Mouse (Mus musculus): Measurements from ENCODE around the gene Tmem50b.
"Not testable (repeated sequence)": the region's sequence is repeated elsewhere in the genome, so short reads cannot be mapped to it uniquely, and the experiment has no call there.

Tmem50b gene

GRCm38 (mm10) chr16:91538513-91538912 lies 59.1 kb downstream of the Tmem50b start:
- DNase-seq (ENCODE audit: low spot score in 2 of 2) = no peak

DNA sequence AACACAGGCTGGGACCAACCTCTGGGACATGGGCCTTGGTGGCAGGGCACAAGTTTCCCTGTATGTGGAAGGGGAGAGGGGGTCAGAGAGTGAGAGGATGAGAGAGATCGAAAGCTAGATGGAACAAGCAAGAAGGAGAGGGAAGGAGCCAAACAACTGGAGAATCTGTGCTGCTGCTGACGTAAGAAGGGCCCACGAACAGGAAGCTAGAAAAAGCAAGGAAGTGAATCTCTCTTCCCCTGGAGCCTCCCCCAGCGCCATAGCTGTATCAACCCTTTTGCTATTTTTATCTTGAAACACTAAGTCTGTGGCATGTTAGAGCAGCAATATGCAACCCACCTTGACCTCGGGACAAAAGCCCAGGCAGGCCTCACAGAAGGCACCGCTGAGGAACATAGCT lies 59.5 kb downstream of the Tmem50b start:
- DNase-seq (ENCODE audit: low spot score in 2 of 2) = no peak

DNA sequence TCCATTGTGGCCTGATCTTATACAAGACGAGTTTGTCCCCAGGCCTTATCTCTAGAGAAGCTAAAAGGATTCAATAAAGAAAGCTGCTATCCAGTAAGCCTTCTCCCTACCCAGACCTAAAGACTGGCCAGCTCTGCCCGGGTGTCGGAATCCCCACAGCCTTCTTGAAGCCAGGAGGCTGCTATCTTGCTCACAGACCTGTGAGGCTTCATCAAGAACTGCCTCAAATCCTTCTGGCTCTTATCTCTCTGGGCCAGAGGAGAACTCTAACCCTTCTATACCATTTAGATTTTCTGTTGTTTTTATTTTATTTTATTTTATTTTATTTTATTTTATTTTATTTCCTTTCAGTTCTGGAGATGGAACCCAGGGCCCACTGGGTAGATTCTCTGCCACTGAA lies 60.5 kb downstream of the Tmem50b start:
- no peak for DNase-seq (ENCODE audit: low spot score in 2 of 2)

GRCm38 (mm10) chr16:91536372-91536771 lies 61.2 kb downstream of the Tmem50b start:
- DNase-seq (ENCODE audit: low spot score in 2 of 2) = no peak

GRCm38 (mm10) chr16:91534888-91535287 lies 62.7 kb downstream of the Tmem50b start:
- no peak for DNase-seq (ENCODE audit: low spot score in 2 of 2)

DNA sequence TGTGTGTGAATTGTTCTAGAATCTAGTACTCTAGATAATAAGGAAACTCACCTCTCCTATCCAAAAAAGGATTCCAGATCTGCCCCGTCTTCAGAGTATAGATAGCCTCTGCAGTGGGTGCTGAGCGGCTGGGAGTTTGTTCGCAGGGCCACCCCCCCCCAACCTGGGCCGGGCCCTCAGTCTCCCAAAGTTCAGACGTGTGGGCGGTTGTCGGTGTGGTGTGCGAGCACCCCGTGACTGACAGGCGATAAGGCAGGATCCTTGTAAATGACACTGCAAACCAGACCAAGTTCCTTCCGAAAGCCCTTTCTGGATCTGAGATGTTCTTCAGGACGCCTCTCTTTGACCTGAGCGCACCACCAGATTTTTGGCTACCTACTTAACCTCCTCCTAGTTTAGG lies 63.1 kb downstream of the Tmem50b start:
- no peak for DNase-seq (ENCODE audit: low spot score in 2 of 2)

- peak in 1 of 2 experiments; percentile 25 for DNase-seq (ENCODE audit: low spot score in 2 of 2)
These were observed 64.3 kb downstream of the Tmem50b start for GRCm38 (mm10) chr16:91533097-91534001.

GRCm38 (mm10) chr16:91532429-91532828 lies 65.2 kb downstream of the Tmem50b start:
- DNase-seq (ENCODE audit: low spot score in 2 of 2) = no peak

DNA sequence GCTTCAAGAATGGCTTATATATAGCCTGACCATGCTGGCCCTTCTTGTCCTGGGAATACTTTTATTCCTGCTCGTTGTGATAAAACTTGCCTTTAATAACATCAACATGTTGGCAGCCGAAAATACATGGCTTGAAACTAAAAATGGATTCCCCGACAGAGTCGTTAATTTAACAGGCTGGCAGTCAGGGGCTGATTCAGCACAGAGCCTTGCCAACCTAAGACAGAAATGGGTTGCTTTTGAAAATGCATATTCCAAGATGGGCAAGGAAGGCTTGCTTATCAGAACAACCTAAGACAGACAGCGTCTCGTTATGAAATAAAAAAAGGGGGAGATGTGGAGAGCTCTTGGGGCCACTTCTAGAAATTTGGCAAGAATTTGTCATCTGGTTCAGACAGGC lies 65.7 kb downstream of the Tmem50b start:
- no peak for DNase-seq (ENCODE audit: low spot score in 2 of 2)

DNA sequence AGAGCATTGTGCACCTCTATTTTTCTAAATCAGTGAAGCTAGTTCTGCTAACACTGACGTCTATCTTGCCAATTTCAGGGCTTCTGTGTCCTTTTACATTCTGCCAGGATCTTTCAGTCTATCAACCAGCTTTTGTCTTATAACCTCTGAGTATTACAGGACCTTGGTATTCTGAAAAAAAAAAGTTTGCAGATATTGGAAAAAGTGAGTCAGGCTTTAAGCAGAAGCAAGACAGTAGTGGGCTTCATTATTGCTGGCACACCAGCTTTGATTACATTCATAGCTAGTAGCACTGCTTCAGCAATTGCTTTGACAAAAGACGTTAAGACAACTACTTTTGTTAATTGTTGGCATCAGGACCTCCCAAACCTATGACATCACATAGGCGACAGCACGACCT lies 66.8 kb downstream of the Tmem50b start:
- not testable (repeated sequence) for DNase-seq (ENCODE audit: low spot score in 2 of 2)

GRCm38 (mm10) chr16:91528578-91528977 lies 69.0 kb downstream of the Tmem50b start:
- DNase-seq (ENCODE audit: low spot score in 2 of 2) = no peak

DNA sequence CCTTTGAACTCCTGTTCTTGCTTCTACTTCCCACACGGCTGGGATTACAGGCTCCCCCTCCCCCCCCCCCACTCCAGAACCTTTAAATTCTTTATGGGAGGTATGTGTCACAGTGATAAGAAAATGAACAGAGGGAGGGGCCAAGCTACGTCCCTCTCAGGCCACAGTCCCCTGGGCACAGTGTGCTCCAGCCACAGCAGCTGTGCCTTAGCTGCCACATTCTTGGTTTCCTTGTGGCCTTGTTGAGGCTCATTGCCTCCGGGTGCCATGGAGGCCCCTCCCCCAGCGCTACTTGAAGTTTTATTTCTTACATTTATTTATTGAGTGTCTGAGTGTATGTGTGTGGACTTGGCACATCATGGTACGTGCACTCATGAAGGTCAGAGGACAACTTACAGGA lies 70.1 kb downstream of the Tmem50b start:
- no peak for DNase-seq (ENCODE audit: low spot score in 2 of 2)

- no peak for DNase-seq (ENCODE audit: low spot score in 2 of 2)
These were observed 70.5 kb downstream of the Tmem50b start for GRCm38 (mm10) chr16:91527051-91527450.

- no peak for DNase-seq (ENCODE audit: low spot score in 2 of 2)
These were observed 71.3 kb downstream of the Tmem50b start for GRCm38 (mm10) chr16:91526274-91526673.

Measured in right cerebral cortex, postnatal 36 days (tissue).